Mouse (Mus musculus) spleen, adult 2 months (tissue): Measurements from ENCODE around the gene Cldnd2.

ENCODE experiments used
- CTCF ChIP-seq: fragments of 200-500 bp; IDR thresholded peaks from 2 replicates; pipeline ENCODE4 v1.5.1; 2011; ENCODE audit warnings: mild to moderate bottlenecking, inconsistent platforms; ENCODE audit not compliant: insufficient read depth, insufficient read length, insufficient replicate concordance; ENCODE audit errors: extremely low read depth
- POLR2A ChIP-seq: fragments of 200-500 bp; IDR thresholded peaks from 2 replicates; pipeline ENCODE4 v1.6.1; 2011; ENCODE audit warnings: low read depth, low read length, inconsistent platforms

DNA sequence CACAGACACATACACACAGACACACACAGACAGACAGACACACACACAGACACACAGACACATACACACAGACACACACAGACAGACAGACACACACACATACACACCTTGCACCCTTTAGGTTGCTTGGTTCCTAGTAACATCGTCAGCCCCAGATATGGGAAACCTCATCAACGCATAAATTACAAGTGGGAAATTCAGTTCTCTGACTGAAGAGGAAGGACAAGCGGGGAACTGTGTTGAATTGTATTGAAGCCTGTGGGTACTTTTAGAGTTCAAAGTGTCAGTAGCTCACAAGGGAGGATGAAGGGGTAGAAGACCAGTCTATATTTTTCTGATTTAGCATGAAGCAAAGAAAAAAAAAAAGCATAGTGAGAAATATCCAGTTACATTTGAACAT lies 33.0 kb upstream of the Cldnd2 start:
- TF ChIP-seq CTCF (no peak), POLR2A (no peak)
